Mouse (Mus musculus) midbrain, embryonic 14.5 days (tissue): ENCODE measurements at regions not wholly inside any gene's neighbourhood (a gene's known extent, or its start where the extent isn't known, plus 50 kb on each side); places are given as distances from the start of the nearest gene placed in this dataset.
A peak's percentile ranks its signal among the peaks of the same experiment; 100 is the strongest.

Experiments used
- ATAC-seq: fragments of 200-750 bp; cut with Nextera tagmentation; 2 replicates; pipeline ENCODE4 v1.8.0; 2017; ENCODE audit warnings: moderate number of reproducible peaks, moderate library complexity; ENCODE audit not compliant: low FRiP score, low TSS enrichment
- DNase-seq: peaks from one replicate; pipeline ENCODE4 v3.0.0-alpha.2; 2015
- H3K27ac ChIP-seq: fragments of 300-500 bp; sonication (generic); replicated peaks from 2 replicates; pipeline ENCODE4 v1.5.1; 2014; ENCODE audit warnings: mild to moderate bottlenecking, low read depth, low read length, moderate library complexity
- H3K27me3 ChIP-seq: fragments of 300-500 bp; sonication (generic); 2 replicates; pipeline ENCODE4 v1.6.1; 2014; ENCODE audit warnings: low read length, control low read depth, mixed read lengths; ENCODE audit not compliant: control insufficient read depth, insufficient read depth
- H3K36me3 ChIP-seq: fragments of 300-500 bp; sonication (generic); 2 replicates; pipeline ENCODE4 v1.6.1; 2014; ENCODE audit warnings: low read length, control low read depth; ENCODE audit not compliant: control insufficient read depth, insufficient read depth
- H3K4me1 ChIP-seq: fragments of 300-500 bp; sonication (generic); 2 replicates; pipeline ENCODE4 v1.6.1; 2014; ENCODE audit warnings: mild to moderate bottlenecking, antibody characterized with exemption, low read length, control low read depth; ENCODE audit not compliant: control insufficient read depth, insufficient read depth
- H3K4me2 ChIP-seq: fragments of 300-500 bp; sonication (generic); 2 replicates; pipeline ENCODE4 v1.6.1; 2014; ENCODE audit warnings: mild to moderate bottlenecking, low read length, moderate library complexity
- H3K4me3 ChIP-seq: fragments of 300-500 bp; sonication (generic); replicated peaks from 2 replicates; pipeline ENCODE4 v1.5.1; 2014; ENCODE audit warnings: low read depth, low read length
- H3K9ac ChIP-seq: fragments of 300-500 bp; sonication (generic); replicated peaks from 2 replicates; pipeline ENCODE4 v1.6.1; 2014; ENCODE audit warnings: mild to moderate bottlenecking, low read length, moderate library complexity
- H3K9me3 ChIP-seq: fragments of 300-500 bp; sonication (generic); 2 replicates; pipeline ENCODE4 v1.6.1; 2016; ENCODE audit warnings: low read length, control low read depth, mixed read lengths; ENCODE audit not compliant: control insufficient read depth
- WGBS: fragments of 180-500 bp; shearing (Covaris S2); extraction: QIAGEN DNeasy Blood & Tissue Kit; methylation state at CpG from one replicate; pipeline ENCODE4 v1.1.7; 2014; 5-methylcytosine and 5-hydroxymethylcytosine counted together

DNA sequence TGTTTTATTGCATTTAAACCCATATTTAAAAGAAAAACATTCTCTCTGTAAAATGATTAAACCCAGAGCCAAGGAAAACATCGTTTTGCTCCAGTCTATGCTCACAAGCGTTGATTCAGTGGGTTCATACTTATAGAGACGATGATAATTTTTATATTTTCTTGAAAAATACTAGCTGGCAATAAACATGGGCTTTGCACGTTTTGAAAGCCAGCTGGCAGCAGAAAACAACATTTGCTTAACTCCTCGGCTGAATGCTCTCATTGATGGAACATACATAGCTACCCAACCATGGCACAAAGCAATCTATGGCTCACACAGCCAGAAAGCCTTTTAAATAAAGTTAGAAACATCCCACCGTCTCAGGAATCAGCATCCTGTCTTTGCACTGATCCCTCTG, 366.5 kb downstream of the Rapgef2 start:
- Histone ChIP-seq H3K27me3 (no peaks in the 10 kb centered on the region), H3K36me3 (no peaks in the 10 kb centered on the region), H3K4me2 (peak overlapping the region; percentile 50), H3K9me3 (no peaks in the 10 kb centered on the region), H3K9ac (no peak overlapping the region), H3K4me3 (no peak overlapping the region), H3K4me1 (no peaks in the 10 kb centered on the region), H3K27ac (no peak overlapping the region)
- ATAC-seq: no peak
- no peak for DNase-seq
- 49% methylated on average over 6 of the region's 6 CpGs for WGBS

GRCm38 (mm10) chr3:78919407-78919806, 366.9 kb downstream of the Rapgef2 start:
- Histone ChIP-seq H3K27ac (no peak overlapping the region), H3K4me2 (peak overlapping the region; percentile 50), H3K27me3 (no peaks in the 10 kb centered on the region), H3K36me3 (no peaks in the 10 kb centered on the region), H3K4me3 (peak overlapping the region; percentile 7; the same call in 1 of the 2 replicates), H3K9me3 (no peaks in the 10 kb centered on the region), H3K9ac (0 out of 2 replicates have a peak overlapping the region, but pooled peaks have one; percentile 20), H3K4me1 (no peaks in the 10 kb centered on the region)
- 15% methylated on average over 12 of the region's 12 CpGs for WGBS
- ATAC-seq: peak; percentile 67
- peak; percentile 90 for DNase-seq

- H3K4me3 ChIP-seq: no peak overlapping the region
- no peaks in the 10 kb centered on the region for H3K27me3 ChIP-seq
- H3K4me2 ChIP-seq: no peak overlapping the region
- peak; percentile 40; the same call in 1 of the 2 replicates for ATAC-seq
- no peaks in the 10 kb centered on the region for H3K9me3 ChIP-seq
- H3K36me3 ChIP-seq: no peaks in the 10 kb centered on the region
- H3K9ac ChIP-seq: no peak overlapping the region
- 48% methylated on average over 1 of the region's 1 CpGs for WGBS
- DNase-seq: no peak
- peaks cover 16% of the 10 kb centered on the region for H3K4me1 ChIP-seq
- H3K27ac ChIP-seq: no peak overlapping the region
These were observed 378.0 kb downstream of the Rapgef2 start for GRCm38 (mm10) chr3:78908196-78908844.

- H3K9ac ChIP-seq: no peak overlapping the region
- no peak overlapping the region for H3K4me3 ChIP-seq
- no peaks in the 10 kb centered on the region for H3K36me3 ChIP-seq
- no peaks in the 10 kb centered on the region for H3K27me3 ChIP-seq
- peak; percentile 21; the same call in 1 of the 2 replicates for ATAC-seq
- H3K4me1 ChIP-seq: peaks cover 16% of the 10 kb centered on the region
- no peak overlapping the region for H3K27ac ChIP-seq
- peak; percentile 31 for DNase-seq
- H3K4me2 ChIP-seq: no peak overlapping the region
- no peaks in the 10 kb centered on the region for H3K9me3 ChIP-seq
- 35% methylated on average over 7 of the region's 7 CpGs for WGBS
These were observed 378.5 kb downstream of the Rapgef2 start for GRCm38 (mm10) chr3:78907778-78908177.

GRCm38 (mm10) chr3:78901838-78902484, 384.4 kb downstream of the Rapgef2 start:
- Histone ChIP-seq H3K36me3 (no peaks in the 10 kb centered on the region), H3K9ac (no peak overlapping the region; the same call in 1 of the 2 replicates), H3K4me3 (no peak overlapping the region), H3K4me1 (peaks cover 16% of the 10 kb centered on the region), H3K27me3 (no peaks in the 10 kb centered on the region), H3K4me2 (no peak overlapping the region), H3K9me3 (no peaks in the 10 kb centered on the region), H3K27ac (peak overlapping the region; percentile 62)
- ATAC-seq (peak; percentile 34; the same call in 1 of the 2 replicates), DNase-seq (peak; percentile 78)
- 27% methylated on average over 4 of the region's 4 CpGs for WGBS

- Histone ChIP-seq H3K9me3 (no peaks in the 10 kb centered on the region), H3K36me3 (no peaks in the 10 kb centered on the region), H3K4me3 (no peak overlapping the region), H3K9ac (no peak overlapping the region; the same call in 1 of the 2 replicates), H3K4me2 (peak overlapping the region; percentile 16; the same call in 1 of the 2 replicates), H3K27ac (peak overlapping the region; percentile 62; the same call in 1 of the 2 replicates), H3K27me3 (no peaks in the 10 kb centered on the region), H3K4me1 (peaks cover 16% of the 10 kb centered on the region)
- ATAC-seq (no peak), DNase-seq (peak; percentile 46)
- 17% methylated on average over 11 of the region's 11 CpGs for WGBS
These were observed 385.1 kb downstream of the Rapgef2 start for GRCm38 (mm10) chr3:78901016-78901837.

GRCm38 (mm10) chr3:78899446-78900230, 386.7 kb downstream of the Rapgef2 start:
- H3K4me2 ChIP-seq: no peak overlapping the region
- H3K9ac ChIP-seq: no peak overlapping the region
- peak; percentile 36; the same call in 1 of the 2 replicates for ATAC-seq
- H3K36me3 ChIP-seq: no peaks in the 10 kb centered on the region
- no peak overlapping the region for H3K27ac ChIP-seq
- WGBS: 33% methylated on average over 8 of the region's 8 CpGs
- peak; percentile 24 for DNase-seq
- no peaks in the 10 kb centered on the region for H3K27me3 ChIP-seq
- H3K9me3 ChIP-seq: no peaks in the 10 kb centered on the region
- H3K4me1 ChIP-seq: peaks cover 16% of the 10 kb centered on the region
- H3K4me3 ChIP-seq: no peak overlapping the region

DNA sequence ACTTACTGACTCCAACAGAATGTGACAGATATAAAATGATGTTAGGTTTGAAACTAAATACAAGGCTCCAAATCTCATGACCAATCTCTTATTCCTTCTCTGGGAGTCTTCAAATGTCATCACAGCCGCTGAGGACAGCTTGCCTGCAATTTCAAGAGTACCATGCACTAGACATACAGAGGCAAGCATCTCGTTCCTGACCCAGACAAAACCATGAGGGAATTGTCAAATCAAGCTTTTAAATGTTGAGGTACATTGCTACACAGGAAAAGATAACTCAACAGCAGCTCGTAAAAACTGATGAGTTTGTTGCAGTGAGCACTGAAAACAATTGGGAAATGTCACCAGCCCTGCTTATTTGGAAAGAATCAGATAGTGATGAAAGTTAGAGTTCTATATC, 397.0 kb downstream of the Rapgef2 start:
- Histone ChIP-seq H3K4me2 (no peak overlapping the region), H3K4me3 (no peak overlapping the region), H3K9ac (no peak overlapping the region), H3K36me3 (no peaks in the 10 kb centered on the region), H3K9me3 (no peaks in the 10 kb centered on the region), H3K4me1 (no peaks in the 10 kb centered on the region), H3K27ac (no peak overlapping the region), H3K27me3 (no peaks in the 10 kb centered on the region)
- DNase-seq: no peak
- no peak for ATAC-seq
- WGBS: 89% methylated on average over 3 of the region's 3 CpGs
